Mouse (Mus musculus): ENCODE measurements at regions not wholly inside any gene's neighbourhood (a gene's known extent, or its start where the extent isn't known, plus 50 kb on each side); places are given as distances from the start of the nearest gene placed in this dataset.

DNA sequence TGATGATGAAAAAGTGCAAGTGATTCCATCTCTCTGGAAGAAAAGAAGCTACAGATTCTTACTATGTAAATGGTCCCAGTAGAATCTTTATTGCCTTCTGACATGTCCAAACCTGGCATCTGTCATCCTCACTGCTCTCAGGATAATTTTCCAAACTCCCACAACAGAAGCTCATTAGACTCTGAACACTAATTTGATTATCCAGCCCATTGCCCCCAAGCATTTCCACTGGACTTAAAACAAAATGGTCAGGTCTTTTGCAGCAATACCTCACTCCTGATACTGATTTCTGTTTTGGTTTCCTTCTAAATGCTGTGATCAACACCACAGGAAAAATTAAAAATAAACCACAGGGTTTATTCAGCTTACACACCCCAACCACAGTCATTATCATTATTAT, 171.5 kb upstream of the Chodl start:
- TF ChIP-seq POLR2A (IDR thresholded peaks at IDR 0.05; ENCODE audit: insufficient read depth, low read length) = no peak
- TF ChIP-seq CTCF (IDR thresholded peaks at IDR 0.05; ENCODE audit: low read depth, low read length) = no peak

Measured in ES-Bruce4 (cell line).